Mouse (Mus musculus) layer of hippocampus, adult 18-20 months (tissue): ENCODE measurements around the gene Cdc14a. TPM values are rescaled to one million over a fixed set of nuclear protein-coding genes. Genes with fewer than 3 reads are reported as not detected.
A peak's percentile ranks its signal among the peaks of the same experiment; 100 is the strongest.

ENCODE experiments used
- DNase-seq, 2 experiments: peaks; one replicate each; pipeline ENCODE4 v3.0.0; 2022; ENCODE audit warnings: low spot score in 2 of 2
- long read RNA-seq: library from polyadenylated mRNA; stranded (forward); transcript quantifications from one replicate; pipeline ENCODE4 v2.0.0, GENCODE M21; 2021
- total RNA-seq, 2 experiments: library from RNA; stranded (reverse); gene quantifications; 2 replicates each; pipeline ENCODE4 v1.2.3; 2021

The Cdc14a gene
- total RNA-seq: 1 to 10 TPM; 3.2 to 5.2 TPM
- long read RNA-seq, full-length matches to known transcripts: 2 of 2 reads
- long read RNA-seq, partial matches to known transcripts: 0 of 2 reads
- long read RNA-seq, other reads (novel, unspliced or antisense): 0 of 2 reads

DNA sequence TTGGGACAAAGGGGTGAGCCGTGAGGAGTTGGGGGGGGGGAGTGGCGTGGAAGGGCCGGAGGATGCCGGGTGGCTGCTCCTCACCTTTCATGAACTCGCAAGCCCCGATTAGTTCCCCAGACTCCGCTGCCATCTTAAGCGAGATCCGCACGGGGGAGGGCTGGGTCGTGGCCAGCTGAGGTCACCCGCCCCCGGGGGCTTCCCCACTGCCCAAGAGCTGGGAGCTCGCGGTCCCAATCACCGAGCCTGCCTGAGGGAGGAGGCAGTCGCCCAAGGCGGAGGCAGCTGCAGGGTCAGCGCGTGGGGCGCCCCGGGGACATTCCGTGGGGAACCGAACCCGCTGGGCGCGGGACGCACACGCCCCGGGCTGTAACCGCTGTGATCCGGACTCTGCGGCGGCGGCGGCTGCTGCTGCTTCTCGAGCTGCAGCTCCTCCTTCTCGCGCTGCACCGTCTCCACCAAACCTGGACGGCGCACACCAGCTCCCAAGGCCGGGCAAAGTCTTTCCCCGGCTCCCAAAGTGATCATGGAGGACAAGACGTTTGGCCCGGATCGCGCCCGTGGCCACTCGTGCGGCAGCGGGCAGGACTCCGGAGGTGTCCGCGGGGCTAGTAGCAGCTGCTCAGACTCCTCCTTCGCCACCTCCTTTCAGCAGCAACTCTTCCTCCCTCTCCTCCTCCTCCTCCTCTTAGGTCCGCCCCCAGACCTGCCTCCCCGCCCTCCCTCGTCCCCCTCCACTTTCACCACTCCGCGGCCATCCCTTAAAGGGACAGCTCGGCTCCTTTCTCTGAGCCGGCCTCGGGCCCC, at the start of gene Cdc14a:
TSS of gene Cdc14a (minus strand) at position 680 of the 807 bp plus-strand sequence.
- DNase-seq: peak; percentile 23 to 50

DNA sequence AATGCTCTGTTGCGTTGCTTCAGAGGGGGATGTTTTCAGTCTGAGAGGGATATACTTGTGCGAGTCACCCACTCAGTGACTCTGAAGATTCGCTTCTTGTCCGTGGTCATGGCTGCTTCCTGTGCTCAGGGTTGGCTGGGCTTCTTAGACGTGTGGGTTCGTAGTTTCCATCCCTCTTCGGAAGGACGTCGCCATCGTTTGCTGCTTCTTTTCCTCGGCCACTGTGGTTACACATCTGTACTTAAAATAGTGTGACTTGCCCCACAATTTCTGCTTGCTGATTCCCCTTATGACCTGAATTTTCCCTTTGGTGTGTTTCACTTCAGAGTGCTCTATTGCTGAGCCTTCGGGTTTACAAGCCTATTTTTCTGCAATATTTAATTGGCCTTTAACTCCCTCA, 41.9 kb upstream of the Cdc14a start:
- DNase-seq: no peak

DNA sequence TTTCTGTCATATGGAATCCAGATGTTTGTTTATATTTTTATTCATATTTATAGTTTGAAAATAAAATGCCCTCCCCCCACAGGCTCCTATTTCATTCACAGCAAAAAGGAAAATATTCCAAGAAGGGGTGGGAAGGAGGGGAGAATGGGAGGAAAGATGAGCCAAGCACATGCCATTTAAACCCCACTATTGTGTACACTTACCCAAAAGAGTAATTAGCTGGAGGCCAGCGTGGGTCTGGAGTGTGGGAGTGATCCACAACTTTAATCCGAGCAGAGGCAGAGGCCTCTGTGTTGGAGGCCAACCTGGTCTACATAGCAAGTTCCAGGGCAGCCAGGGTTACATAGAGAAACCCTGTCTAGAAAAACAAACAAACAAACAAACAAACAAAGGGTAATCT, 40.5 kb upstream of the Cdc14a start:
- DNase-seq: no peak

DNA sequence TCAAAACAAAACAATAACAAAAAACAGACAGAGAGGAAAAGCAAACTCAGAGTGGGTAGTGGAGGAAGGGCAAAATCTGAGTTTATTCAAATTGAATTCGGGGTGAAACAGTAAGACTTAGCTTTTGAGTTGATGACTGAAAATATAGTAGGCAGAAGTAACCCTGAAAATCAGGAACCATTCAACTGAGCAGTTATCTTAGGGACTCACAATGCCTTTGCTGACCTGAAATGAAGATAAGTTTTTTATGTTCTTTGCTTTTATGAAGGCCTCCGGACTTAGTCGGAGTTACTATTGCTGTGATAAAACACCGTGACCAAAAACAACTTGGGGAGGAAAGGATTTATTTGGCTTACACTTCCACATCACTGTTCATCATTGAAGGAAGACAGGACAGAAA, 37.2 kb upstream of the Cdc14a start:
- no peak for DNase-seq

DNA sequence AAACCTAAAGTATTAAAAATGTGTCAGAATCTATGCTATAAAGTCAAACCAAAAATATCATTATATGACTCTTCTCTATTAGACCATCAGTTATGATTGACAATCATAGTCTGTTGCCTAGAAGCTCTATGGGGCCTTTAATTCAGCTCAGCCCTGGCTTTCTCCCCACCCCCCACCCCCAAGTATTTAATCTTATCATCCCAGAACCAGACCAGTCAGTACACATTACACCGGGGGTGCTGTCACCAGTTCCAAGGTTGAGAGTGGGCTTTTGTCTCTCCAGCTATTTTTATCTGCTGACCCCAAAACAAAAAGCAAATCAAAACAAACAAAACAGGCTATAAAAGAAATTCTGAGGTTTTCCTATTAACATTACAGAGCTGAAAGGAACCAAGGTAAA, 30.7 kb upstream of the Cdc14a start:
- no peak for DNase-seq

DNA sequence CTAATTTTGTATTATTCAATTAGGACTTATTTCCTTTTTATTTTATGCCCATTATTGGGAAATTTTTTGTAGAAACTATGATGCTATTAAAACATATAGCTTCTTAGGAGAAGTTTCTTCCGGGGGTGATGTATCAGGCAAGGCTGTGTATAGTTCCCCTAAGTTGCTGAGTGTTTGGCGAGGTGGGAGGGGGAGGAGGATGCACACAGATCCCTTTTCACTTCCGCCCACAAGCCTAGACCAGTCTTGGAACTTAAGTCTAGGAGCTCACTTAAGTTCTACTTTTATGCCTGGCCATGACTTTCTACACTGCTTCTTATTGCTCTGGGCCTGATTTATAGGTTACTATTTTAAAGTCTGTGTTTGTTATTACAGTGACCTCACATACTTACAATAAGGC, 26.9 kb upstream of the Cdc14a start:
- DNase-seq: no peak

DNA sequence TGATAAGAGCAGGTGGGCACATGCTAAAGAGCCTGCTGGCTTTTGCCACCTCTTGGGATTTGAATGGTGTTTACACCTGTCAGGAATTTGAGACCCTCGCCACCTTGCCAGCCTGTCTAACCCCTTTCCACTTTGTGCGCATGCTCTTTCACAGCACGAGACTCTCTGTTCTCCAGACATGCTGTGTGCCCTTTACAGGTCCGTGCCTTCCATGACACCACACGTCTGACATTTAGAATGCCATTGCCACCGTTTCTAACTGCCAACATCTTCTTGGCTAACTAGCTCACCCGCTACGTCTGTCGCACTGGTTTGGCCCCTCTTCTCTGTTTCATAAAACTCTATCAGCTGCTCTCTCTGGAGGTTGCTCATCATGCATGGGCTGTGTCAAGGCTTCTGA, 20.5 kb upstream of the Cdc14a start:
- no peak for DNase-seq

DNA sequence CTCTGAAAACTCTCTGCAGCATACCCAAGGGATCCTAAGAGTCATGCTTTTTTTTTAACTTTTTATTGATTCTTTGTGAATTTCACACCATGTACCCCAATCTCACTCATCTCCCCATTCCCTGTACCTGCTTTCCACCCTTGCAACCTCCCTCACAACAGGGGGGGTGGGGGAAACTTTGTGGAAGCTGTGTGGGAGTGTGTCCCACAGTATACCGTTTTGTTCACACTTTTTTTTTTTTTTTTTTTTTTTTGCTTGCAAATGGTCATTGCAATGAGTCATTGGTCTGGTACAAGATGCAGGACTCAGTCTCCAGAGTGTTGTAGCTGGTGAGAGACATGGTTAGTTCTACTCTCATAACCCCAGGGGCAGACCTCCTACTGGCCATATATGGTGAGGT, 19.0 kb upstream of the Cdc14a start:
- no peak for DNase-seq

DNA sequence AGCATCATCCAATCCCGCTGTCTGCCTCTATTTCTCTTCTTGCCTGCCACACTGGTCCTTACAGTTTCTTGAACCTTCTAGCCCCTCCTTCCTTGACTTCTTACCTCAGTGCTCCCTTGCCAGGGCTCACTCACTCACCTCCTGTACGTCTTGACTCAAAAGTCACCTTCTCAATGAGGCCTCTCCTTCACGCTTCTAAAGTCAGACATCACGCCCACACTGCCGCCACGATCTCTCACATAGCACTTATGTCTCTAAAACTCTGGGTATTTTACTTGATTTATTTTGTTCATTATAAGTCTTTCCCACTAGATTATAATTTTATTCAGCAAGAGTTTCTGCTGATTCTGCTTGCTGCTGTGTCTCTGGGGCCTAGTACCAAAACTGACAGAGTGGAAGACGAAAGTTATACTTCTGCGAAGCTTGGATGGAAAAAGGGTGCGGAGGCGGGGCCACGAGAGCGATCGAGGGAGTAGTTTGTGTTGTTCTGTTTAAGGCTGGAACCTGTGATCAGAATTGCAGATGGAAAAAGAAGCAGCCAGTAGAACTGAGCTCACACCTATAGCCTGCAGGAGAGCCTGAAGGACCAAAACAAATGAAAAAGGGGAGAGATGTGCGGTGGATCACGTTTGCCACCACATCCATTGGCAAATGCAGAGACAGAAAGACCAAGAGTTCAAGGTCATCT, 17.8 kb upstream of the Cdc14a start:
- DNase-seq: no peak

DNA sequence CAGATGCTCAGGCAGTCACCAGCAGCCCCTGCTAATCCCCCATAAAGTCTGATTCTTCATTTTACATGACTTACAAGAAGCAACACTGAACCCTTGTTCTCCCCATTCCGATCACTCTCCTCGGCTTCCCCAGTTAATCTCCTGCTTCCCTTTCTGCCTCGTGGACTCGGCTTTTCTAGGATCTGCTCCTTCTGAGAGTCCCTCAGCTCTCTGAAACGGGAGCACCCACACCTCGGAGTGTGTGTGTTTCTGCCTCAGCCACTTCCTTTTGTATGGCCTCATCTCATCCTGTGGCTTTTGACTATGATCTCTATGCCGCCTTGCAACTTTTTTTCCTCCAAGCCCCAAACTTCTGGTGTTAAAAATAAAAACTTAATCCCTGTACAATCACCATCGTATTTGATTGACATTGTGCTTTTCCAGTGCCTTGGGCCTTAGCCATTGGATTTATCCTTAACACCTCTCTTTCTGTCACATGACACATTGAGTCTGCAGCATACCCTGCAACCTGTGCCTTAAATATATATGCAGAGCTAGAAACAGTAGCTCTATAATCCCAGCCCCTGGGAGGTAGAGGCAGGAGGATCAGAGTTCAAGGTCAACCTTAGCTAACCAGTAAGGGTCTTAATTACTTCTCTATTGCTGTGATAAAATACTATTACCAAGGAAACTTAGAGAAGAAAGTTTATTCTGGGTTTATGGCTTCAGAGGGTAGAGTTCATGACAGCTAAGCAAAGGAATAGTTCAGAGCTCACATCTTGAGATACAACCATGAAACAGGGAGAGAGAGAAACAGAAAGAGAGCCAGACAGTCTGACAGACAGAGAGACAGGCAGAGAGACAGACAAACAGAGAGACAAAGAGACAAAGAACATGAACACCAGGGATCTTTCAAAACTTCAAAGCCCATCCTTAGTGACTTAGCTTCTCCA, 16.5 kb upstream of the Cdc14a start:
- DNase-seq: no peak

DNA sequence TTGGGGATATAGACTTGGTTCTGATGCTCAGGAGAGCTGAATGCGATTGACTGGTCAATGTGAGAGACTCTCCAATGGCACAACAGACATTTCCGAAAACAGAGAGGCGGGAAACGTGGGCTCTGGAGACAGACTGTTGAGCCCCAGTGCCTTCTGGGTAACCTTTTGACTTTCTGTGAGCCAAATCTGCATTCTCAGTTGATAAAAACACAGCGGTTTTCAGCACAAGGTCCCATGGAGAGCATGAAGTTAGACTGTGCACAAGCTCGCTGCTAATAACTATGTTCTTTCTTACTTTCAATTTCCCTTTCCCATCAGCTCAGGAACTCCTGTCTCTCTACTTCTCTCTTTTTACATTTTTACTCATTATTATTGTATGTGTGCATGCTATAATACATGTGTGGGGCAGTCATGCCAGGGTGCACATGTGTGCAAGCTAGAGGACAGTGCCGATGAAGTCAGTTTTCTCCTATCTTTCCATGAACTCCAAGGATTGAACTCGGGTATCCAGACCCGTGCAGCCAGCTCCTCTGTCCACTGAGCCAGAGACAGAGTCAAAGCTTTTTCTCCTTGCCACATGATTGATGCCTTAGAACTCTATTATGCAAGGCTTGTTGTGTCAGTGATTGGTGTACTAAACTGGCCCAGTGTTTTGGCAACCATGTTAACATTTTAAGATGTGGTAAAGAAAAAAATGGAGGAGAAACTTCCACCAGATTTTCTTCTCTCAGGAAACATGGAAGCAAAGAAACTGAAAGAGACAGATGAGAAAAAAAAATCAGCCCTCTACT, 13.2 kb upstream of the Cdc14a start:
- DNase-seq: no peak

DNA sequence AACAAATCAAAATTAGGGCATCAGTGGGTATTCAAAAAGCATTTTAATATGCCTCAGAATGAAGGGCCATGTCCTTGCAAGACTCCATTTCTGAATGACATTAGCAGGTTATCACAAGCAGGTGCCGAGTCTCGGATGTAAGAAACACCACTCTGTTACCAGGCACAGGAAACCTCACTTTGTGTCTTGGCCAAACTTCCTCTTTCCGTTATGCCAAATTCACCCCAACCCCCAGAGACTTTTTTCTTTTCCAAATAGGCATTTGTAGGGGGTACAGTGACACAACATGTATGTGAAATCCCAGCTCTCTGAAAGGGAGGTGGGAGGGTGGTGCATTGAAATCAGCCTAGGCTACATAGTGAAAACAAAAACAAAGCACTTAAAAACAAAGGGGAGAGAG, 12.3 kb upstream of the Cdc14a start:
- DNase-seq: no peak

DNA sequence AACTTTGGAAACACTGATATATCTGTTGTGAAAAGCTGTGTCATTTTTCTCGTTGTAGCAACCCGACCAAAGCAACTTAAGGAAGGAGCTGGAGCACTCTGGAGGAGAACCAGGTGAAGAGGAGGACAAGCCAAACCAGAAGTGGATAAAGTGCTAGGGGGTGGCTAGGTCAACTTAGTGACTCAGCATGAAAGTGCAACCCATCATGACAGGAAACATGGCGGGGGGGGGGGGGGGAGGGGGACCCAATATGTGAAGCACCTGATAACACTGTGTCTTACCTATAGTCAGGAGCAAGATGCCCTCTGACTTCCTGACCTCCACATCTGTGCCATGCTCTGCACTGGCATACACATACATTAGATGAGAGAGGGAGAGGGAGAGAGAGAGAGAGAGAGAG, 10.9 kb upstream of the Cdc14a start:
- DNase-seq: no peak

DNA sequence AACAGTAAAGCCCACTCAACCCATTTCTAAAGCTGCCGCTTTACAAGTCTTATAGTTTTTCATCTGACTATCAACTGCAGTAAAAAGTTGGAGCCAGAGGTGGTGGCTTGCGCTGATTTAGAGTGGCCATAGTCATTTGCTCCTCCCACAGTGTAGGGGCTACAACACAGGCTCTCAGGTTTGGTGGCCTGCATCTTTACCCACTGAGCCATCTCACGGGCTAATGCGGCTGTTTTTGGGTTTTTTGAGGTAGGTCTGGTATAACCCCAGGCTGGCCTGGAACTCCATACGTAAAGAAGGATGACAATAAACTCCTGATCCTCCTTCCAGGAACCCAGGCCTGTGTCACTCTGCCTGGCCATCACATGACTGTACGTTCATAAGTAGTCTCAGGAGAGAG, 2.1 kb upstream of the Cdc14a start:
- DNase-seq: no peak

DNA sequence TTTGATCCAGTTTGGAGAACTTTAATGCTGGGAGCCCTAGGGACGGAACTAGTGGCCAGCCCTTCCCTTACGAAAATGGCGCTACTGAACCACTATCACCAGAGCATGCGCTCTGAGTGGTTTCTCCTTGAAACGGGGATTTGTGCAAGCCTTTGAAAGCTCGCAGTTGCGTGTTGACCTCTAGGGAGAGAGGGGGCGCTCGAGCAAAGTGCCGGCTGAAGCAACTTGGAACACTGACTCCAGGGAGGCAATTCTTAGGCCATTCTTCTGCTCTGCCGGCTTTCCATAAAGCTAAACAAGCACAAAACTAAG, 1.1 kb upstream of the Cdc14a start:
- peak; percentile 40 to 78 for DNase-seq

DNA sequence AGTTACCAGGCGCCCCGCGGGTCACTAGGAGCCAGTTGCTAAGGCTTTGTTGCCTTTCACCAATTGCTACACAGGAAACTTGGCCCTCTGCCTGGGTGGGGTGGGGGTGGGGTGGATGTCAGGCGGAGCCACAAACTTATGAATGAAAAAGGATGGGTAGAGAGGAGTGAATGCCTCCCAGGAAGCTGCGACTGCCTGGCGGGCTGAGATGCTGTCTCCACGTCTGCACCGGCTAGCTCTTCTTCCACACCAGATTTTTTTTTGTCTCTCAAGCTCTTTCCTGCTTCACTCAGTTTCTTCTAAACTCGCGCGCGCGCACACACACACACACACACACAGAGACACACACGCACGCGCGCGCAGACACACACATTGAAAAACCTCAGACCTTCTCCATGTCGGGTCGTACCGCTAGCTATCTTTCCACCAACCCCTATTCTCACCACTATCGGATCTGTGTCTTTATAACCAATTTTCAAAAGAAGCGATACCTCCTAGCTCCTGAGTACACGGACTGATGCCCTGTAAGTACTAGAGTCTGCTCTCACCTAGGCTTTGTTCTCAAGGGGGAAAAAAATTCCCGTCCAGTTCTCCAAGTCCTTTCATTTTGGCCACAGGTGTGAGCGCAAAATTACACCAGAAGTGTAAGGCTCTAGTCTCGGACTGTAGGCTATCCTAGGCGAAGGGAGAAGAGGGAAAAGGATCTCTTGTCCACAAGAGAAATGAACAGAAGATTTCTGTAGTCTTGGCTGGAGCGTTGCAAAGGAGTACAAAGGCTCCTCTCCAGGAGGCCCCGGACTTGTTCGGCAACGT, 534 bp upstream of the Cdc14a start:
- DNase-seq: no peak

DNA sequence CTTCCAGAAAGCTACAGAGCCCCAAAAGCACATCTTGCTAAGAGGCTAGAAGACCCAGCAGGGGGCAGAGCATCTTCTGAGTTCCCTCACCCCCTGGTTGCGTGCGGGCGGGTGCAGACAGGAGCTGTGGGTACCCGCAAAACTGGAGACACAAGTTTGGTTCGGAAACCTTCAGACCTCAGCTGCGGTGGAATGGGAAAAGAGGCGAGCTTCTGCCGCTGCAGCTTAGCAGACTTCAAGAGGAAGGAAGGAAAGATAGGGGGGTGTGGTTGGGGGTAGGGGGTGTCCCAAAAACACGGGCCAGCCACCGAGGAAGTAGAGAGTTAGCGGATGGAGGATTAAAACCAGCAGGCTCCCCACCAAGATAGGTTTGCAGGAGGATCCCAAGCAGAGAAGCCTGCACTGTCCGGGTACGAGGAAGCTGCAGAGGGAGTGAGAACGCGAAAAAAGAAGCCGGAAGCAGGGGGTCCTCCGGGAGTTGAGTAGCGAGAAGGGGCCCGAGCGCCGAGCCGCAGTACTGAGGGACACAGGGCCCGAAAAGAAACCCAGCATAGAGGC, 958 bp downstream of the Cdc14a start:
- peak; percentile 28 for DNase-seq

DNA sequence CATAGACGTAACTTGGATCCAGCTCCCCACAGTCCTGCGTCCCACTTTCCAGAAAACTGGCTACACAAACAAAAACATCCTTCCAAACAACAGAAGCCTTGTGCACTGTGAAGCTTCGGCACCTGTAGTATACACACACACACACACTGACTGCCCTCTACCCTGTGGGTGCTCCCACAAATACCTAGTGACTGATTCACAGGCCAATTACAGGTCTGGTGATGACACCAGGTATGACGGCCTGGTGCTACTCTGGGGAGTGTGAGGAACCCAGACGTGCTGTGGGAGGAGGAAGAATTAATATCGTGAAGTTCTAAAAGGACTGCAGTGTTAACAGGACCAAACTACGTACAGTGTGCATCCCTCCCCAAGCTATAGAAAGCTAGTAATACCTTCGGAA, 1.8 kb downstream of the Cdc14a start:
- no peak for DNase-seq

DNA sequence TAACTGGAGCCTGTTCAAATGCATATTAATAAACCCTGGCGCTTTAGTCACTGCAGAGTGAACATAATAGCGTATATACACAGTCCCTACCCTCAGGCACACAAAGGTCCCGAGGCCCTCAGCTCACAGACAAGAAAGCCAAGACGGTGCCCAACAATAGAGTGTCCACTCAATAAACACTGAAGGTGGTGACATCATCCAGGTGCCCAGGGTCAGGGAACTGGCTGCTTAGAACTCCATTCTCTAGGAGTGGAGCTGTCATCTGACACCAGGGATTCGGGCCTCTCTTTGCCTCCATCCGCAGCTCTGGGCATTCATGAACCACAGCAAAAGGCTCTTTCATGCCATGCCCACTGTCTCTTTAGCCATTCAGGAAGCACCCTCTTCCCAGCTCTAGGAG, 2.7 kb downstream of the Cdc14a start:
- DNase-seq: no peak

DNA sequence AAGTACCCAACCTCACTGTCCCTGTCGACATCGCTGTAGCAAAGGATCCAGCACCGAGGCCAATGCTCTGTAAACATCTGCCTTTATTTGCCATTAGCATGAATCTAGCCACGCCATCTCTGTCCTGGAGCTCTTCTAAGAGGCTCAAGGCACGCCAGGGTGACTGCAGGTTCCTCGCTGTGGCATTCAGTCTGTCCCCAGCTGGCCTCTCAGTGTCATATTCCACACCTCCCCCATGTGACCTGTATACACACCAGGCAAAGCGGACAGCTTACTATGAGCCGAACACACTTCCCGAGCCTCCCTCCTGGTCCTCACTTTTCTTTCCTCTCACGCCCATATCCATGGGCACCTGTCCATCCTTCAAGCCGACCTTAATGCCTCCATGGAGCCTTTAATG, 4.0 kb downstream of the Cdc14a start:
- DNase-seq: no peak
